Comparison of ENCODE assay signal across 1 mouse cellular context in the genomic region with DNA sequence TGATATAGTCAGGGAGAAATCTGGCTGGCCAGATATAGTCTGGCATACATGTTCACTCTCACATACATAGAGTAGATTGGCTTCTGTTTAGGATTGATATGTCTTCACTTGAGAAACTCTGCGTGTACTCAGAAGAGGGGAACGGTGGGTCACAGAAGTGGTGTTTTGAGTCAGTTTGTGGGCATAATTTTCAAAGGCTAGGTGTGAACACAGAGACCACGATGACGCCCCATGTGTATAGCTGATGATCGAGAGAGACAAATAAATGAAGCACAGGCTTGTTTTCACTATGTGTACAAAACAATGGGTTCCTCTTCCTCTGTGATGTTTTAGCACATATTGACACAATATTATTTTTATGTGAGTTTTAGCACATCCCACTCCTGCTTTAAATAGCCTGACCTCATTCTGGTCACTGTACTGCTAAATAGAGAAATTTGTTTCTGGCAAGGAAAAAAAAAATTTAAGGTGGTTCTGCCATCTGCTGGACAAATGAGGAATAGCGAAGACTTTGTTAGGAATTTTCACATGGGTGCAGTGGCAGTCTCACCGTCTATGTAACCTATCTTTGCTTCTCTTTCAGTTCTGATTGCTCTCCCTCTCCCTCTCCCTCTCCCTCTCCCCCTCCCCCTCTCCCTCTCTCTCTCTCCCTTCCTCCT.
A peak's percentile ranks its signal among the peaks of the same experiment; 100 is the strongest.
TF ChIP-seq lines count a peak whose summit lies in the region.

No protein-coding gene starts in this region.

TF ChIP-seq in MEL, 35 proteins besides CTCF, POLR2A, EP300 and RAD21 (continued from another document):
- peak; percentile 69; the same call in 1 of the 2 replicates for TF ChIP-seq MAZ (IDR thresholded peaks at IDR 0.05; ENCODE audit: low read depth, low read length)
